Mouse (Mus musculus) gastrocnemius, postnatal 10 days (tissue): ENCODE measurements around the gene Tfeb. TPM values are rescaled to one million over a fixed set of nuclear protein-coding genes. Genes with fewer than 3 reads are reported as not detected.
A peak's percentile ranks its signal among the peaks of the same experiment; 100 is the strongest.

Source experiments
- DNase-seq: peaks from one replicate; pipeline ENCODE4 v3.0.0; 2021; ENCODE audit warnings: mixed read lengths
- total RNA-seq, 2 experiments: library from RNA; stranded (reverse); gene quantifications; 2 replicates each; pipeline ENCODE4 v1.2.3; 2021

The Tfeb gene
- total RNA-seq, 2 experiments from 2014 or later, result 67.9 to 70.7 TPM

- no peak for DNase-seq
Measured at GRCm38 (mm10) chr17:47753130-47753775, 16.4 kb downstream of the Tfeb start.

- no peak for DNase-seq
Measured at GRCm38 (mm10) chr17:47754246-47754645, 17.4 kb downstream of the Tfeb start.

- DNase-seq, result no peak
Measured at GRCm38 (mm10) chr17:47756366-47756765, 19.5 kb downstream of the Tfeb start.

GRCm38 (mm10) chr17:47757056-47757610 is 20.3 kb downstream of the Tfeb start:
- no peak for DNase-seq

GRCm38 (mm10) chr17:47759702-47760410 is 23.0 kb downstream of the Tfeb start:
- peak; percentile 65 for DNase-seq

GRCm38 (mm10) chr17:47762028-47762427 is 25.2 kb downstream of the Tfeb start:
- DNase-seq, result no peak

GRCm38 (mm10) chr17:47762518-47763340 is 25.9 kb downstream of the Tfeb start:
- DNase-seq, result peak; percentile 61

- DNase-seq, result no peak
Measured at GRCm38 (mm10) chr17:47765986-47766385, 29.2 kb downstream of the Tfeb start.

GRCm38 (mm10) chr17:47766407-47767043 is 29.7 kb downstream of the Tfeb start:
- no peak for DNase-seq

GRCm38 (mm10) chr17:47767081-47767455 is 30.2 kb downstream of the Tfeb start:
- DNase-seq, result no peak

GRCm38 (mm10) chr17:47767456-47768141 is 30.8 kb downstream of the Tfeb start:
- DNase-seq, result no peak

- peak; percentile 56 for DNase-seq
Measured at GRCm38 (mm10) chr17:47768707-47769276, 32.0 kb downstream of the Tfeb start.

GRCm38 (mm10) chr17:47769389-47770299 is 32.8 kb downstream of the Tfeb start:
- no peak for DNase-seq

GRCm38 (mm10) chr17:47773604-47774003 is 36.8 kb downstream of the Tfeb start:
- no peak for DNase-seq

GRCm38 (mm10) chr17:47777141-47777540 is 40.3 kb downstream of the Tfeb start:
- DNase-seq, result no peak

- no peak for DNase-seq
Measured at GRCm38 (mm10) chr17:47780470-47780869, 43.6 kb downstream of the Tfeb start.

- DNase-seq, result no peak
Measured at GRCm38 (mm10) chr17:47782486-47782885, 45.7 kb downstream of the Tfeb start.

GRCm38 (mm10) chr17:47783445-47784223 is 46.8 kb downstream of the Tfeb start:
- no peak for DNase-seq

GRCm38 (mm10) chr17:47784411-47784810 is 47.6 kb downstream of the Tfeb start:
- no peak for DNase-seq
